Mouse (Mus musculus) mouse trophoblast stem cell (cell line): ENCODE results near the gene Grin2a.
"Not testable (repeated sequence)": the region's sequence is repeated elsewhere in the genome, so short reads cannot be mapped to it uniquely, and the experiment has no call there.

Experiments used
- in situ Hi-C, 2 experiments: fragments of 300-500 bp; cut with MseI, MboI; formaldehyde crosslinking; loops; 2 replicates in 1 of 2; 3 replicates in 1 of 2; pipeline ENCODE4 v1.15.1; 2025

Gene Grin2a

DNA sequence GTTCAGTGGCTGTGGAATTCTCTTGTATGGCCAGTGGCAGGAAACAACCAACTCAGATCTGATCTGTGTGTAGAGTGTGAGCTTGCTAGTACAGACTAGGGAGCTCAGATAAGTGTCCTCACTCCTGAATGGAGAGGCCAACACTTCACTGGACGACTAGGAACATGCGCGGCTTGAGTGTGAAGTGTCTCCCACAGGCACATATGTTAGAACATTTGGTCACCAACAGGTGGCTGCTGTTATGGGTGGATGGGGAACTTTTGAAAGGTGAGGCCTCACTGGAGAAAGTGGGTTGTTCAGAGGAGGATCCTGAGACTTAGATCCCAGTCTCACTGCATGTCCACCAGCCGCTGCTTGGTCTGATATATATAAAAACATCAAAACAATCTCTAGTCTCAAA is 329.5 kb downstream of the Grin2a start:
- in situ Hi-C loops: no loop called here

DNA sequence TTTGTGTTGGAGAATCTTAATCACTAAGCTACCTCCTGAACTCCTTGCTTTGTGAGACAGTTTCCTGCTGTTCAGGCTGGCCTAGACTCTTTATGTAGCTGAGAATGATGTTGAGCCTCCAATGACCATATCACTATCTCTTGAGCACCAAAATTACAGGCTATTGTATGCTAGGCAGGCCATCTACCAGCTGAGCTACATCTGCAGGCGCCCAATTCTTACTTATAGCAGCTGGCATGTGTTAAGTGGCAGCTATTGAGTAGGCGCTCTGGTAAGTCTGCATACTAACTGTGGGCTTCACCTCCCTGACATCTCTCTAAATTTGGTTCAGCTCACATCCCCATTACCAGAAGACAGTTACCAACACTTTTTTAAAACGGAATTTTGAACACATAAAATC is 331.3 kb downstream of the Grin2a start:
- in situ Hi-C loops: no loop called here

DNA sequence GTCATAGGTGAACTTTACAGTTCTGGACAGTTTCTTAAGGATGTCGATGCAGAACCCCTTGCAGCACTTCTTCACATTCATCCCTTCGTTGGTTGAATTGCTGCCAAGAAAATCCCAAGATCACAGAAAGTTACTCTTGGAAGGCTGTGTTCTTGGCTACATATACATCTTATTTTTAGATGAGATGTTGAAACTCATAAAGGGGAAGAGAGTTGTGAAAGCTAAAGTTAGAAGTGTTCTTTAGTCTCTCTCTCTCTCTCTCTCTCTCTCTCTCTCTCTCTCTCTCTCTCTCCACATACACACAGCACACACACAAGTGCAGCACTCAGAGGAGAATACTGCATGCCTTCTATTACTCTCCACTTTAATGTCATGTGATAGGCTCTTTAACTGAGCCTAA is 331.9 kb downstream of the Grin2a start:
- in situ Hi-C loops: no loop called here

DNA sequence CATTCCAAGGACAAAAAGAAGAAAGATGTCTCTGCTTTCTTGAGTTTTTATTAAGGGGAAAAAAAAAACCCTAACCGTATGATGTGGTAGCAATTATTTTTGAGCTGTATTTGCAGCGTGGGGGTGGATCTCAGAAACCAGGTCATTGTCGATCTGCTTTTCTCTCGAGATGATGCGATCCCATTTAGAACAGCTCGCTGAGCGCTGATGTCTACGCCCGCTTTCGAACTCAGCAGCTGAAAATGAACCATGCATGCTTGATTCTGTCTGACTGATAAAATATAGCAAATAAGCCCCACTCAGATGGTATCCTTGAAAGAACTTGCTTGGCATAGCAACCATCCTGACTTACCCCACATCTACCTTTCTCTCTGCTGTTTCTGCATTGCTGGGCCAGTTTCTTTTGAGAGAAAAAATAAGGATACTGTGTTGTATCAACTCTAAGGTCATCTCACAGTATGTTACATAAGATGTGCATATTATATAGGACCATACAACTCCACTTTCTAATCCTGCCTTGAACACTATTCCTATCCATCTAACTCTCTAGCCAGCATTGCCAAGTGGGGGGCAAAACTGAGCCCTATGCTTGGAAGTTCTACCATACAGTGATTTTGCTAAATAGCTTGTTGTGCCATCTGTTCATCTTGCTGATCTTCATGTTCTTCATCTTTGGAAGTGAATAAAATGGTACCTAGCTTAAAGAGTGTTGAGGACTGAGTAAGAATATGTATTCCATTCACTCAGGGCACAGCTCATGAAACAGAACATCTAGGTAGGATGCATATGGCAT is 369.5 kb downstream of the Grin2a start:
- in situ Hi-C loops: no loop called here

DNA sequence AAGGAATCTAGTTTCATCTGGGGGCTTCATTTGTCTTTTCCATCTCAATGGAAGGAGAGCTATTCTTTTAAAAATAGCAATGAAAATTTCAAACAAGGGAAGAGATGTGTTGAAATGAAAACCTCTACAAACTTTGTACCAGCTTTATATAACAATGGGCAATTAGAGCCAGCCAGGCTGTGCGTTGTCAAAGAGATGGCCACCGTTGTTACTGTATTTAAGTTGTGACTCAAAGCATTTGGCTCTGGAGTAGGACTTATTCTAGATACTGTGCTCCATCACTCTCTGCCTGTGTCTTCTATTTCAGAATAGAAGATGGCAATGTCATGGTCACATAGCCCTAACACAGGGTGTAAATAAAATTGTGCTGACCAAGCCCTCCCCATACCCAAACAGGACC is 371.0 kb downstream of the Grin2a start:
- in situ Hi-C loops: no loop called here

DNA sequence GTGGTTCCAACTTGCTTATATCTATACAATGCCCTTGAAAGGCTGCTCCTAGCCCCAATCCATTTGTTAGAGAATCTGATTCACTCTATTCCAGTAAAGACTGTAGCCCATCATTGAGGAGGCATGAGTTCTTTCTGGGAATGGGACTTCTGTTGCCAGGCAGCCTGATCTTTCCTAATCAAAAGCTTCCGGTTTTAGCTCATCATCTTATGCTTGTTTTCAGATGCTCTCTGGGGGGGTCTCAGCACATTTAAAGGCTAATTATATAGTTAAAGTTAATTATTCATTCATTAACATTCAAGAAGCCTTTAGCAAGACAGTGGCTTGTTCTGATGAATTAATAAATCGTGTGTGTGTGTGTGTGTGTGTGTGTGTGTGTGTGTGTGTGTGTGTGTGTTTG is 377.2 kb downstream of the Grin2a start:
- in situ Hi-C loops: no loop called here

DNA sequence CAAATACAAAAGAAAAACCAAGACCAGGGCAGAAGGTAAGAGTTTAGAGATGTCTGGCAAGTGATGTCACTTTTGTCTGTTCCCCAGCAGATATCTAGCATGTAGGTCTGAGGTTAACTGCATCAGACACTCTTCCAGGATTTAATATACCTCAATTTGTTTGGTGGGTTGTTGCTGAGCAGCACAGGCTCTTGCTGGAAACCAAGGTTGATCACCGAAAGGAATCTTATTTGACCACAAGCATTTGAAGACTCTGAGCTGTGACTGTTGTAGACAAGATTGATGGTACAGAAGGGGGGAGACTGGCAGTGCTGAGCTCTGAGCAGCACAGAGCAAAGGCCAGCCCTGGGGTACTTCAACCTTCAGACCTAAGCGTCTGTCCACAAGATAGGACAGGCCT is 378.1 kb downstream of the Grin2a start:
- in situ Hi-C loops: no loop called here

DNA sequence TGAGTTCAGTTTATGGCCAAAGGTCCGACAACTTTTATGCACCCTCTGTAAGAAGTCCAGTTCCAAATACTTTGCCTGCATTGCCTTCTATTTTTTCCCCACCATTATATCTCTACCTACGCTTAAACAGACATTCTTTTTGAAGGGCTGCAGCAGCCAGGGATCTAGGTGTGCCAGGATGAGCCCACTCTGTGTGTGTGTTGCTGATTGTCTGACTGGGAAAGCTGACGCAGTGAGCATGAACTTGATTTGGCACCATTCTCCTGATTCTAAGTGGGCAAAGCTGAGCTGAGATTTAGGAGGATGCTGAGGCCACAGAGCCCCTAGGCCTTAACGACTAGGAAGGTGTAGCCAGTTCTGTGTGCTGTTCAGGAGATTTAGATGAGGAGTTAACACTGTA is 378.6 kb downstream of the Grin2a start:
- in situ Hi-C loops: no loop called here

DNA sequence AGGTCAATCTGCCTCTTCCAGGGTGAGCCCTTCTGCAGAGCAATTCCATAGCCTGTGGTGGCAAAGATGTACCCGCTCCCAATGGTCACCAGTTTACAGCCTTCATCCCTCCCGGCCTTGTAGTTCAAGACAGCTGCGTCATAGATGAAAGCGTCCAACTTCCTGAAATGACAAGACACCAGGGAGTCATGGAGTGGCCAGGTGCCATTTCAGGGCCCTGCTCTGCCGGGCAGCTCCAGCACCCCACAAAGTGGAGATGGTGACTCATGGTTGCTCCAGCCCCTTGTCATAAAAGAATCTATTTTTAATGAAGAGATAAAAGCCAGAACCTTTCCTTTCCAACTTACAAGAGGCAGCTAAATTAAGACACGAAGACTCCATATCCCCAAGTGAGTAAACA is 382.8 kb downstream of the Grin2a start:
- in situ Hi-C loops: not testable (repeated sequence)

DNA sequence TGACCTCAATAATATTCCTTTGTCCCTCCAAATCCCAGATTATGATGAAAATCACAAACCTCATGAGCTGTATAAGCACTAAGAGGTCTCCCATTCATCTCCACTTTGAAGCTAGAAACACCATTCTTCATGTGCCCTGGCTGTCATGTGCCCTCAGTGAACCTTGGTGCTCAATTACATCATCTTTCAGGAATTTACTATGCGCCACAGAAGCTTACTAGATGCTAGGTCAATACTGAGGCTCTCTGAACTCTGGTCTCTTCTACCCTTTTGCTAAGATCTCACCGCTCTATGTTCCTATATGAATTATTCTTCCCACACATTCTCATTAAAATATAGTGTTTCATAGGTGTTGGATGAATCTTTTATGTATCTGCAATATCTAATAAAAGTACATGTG is 387.9 kb downstream of the Grin2a start:
- in situ Hi-C loops: no loop called here

DNA sequence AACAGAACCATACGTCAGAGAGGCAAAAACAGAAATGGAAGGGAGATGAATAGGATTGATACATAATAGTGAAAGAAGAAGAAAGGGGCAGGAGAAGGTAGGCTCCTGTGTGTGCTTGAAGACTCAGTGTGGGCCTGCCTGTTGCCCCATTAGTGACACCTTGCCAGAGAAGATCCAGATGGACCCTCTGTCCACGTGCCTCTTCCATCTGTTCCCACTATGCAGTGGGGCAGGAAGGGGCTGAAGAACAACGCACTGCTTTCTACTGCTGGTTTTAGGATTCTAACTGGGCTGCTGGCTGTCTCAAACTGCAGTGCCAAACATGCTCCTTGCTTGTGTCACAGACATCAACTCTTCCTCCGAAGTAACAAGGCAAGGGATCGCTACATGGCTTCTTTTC is 391.4 kb downstream of the Grin2a start:
- in situ Hi-C loops: no loop called here

DNA sequence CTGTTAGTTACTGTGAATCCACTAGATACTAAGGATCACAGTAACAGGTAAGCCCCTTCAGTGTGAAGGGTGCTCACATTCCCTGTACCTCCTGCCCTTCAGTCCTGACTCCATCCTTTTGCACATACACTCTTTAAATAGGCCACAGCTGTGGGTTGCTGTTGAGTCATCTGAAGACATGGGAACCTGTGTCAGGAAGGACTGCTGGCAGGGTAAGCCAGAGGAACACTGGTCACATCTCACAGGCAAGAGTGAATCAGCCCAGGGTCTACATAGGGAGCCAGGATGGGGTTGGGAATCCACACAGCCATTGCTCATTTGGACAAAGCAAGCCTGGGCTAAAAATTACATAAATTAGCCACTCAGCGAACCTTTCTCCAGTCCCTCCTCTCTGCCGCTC is 392.8 kb downstream of the Grin2a start:
- in situ Hi-C loops: no loop called here

DNA sequence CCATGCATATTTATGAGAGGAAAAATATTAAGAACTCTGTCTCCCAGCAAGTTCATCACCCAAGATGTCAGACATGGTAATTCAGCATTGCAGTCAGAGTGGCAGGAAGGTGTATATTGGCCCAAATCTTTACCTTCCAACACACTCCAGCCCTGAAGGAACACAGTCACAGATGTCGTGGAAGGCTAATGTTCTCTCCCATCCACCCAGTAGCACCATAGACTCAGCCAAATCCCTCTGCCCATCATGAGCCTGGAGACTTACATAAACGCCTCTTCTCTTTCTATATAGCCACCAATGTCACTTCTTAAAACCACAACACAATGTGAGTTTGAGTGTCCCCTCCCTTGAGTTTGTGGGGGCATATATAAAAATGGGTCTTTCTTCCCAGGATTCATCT is 406.2 kb downstream of the Grin2a start:
- in situ Hi-C loops: no loop called here

DNA sequence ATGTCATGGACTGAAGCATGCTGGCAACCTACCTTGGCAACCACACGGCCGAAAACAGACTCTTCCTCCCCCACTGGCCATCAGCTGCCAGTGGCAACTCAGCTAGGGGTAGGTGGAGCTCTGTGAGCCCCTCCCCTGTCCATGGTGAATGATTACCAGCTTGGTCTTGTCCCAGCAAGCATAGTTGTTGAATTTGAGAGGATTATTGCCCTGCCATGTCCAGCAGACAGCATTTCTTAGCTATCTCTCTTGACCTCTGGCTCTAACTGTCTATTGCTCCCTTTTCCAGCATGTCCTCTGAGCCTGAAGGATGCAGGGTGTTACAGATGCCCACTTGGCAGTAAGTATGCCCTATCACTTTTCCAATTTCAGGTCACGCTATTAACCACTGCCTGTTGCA is 406.9 kb downstream of the Grin2a start:
- in situ Hi-C loops: no loop called here

DNA sequence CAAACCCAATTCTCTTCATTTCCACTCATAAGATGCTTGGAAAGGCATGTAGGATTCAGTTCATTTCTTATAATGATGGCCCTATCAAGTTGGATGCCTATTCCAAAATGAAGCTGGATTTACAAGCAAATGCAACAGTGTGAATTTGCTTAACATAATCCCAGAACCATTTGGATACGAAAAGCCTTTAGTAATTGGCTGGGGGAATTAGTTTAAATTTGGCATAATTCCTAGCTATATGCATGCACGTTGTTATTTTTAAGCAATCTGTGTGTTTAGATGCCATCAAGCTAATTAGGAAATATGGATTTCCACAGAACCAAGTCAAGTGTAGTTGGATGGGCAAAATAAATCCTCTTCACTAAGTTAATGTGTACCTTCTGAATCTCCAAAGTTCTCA is 411.4 kb downstream of the Grin2a start:
- in situ Hi-C loops: no loop called here

DNA sequence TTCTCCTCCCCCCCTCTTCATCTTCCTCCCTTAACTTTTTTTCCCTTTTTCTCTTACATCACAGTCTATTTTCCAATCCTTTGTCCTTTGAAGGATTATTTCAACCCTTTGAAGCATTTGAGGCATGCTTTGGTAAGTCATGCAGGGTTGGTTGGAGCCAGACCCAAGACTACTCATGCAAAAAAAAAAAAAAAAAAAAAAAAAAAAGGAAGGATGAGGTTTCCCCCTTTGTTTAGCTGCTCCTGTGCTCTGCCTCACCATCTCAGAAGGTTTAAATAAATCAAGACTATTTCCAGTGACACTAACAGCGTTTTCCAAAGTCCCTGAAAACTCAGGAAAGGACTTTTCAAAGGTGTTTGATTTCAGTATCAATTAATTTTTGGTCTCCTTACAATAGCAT is 423.6 kb downstream of the Grin2a start:
- in situ Hi-C loops: no loop called here

DNA sequence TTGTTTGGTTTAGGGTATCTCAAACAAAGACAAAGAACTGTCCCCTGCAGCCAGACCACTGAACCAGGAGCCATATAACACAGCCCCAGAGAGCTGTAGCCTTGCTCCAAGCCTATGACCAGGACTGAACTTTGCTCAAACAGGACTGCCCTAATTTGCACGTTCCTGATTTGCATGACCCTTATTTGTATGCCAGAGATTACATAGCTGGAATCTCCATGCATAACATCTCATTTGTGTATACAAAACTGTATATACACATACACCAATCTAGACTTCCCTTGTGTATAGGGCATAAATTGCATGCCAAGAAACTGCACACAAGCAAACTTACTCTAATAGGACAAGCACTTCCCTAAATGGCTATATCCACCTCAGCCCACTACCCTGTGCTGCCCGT is 428.1 kb downstream of the Grin2a start:
- in situ Hi-C loops: no loop called here

DNA sequence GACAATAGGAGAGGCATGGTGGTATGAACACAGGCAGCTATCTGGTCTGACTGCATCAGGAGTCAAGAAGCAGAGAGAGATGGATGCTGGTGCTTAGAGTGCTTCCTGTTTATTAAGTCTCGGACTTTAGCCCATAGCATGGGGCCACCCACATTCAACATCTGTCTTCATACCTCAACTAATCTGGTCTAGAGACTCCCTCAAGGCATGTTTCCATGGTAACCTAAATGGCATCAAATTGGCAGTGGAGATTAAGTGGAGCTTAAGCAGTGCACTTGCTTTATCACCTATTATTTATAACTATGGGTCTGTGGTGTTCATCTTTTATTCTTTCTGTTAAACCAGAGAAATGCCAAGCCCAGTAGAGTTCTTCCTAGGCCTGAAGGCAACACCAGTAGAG is 433.5 kb downstream of the Grin2a start:
- in situ Hi-C loops: no loop called here

DNA sequence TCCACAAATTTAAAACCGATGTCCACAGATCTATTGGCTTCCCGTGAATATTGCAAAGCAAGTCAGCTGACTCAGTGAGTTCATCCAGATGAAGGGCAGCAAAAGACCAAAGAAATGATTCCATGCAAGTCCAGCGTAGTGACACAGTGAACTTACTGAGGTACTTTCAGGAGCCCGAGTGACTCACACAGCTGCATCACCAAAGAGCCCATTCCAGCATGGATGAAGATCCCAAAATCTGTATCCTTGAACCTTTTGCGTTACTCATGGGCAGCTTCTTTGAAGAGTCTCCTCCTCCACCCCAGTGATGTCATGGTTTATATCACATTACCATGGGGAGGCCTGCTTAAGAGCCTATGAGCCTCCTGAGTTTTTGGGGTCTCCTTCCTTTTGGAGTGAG is 460.2 kb downstream of the Grin2a start:
- in situ Hi-C loops: no loop called here

DNA sequence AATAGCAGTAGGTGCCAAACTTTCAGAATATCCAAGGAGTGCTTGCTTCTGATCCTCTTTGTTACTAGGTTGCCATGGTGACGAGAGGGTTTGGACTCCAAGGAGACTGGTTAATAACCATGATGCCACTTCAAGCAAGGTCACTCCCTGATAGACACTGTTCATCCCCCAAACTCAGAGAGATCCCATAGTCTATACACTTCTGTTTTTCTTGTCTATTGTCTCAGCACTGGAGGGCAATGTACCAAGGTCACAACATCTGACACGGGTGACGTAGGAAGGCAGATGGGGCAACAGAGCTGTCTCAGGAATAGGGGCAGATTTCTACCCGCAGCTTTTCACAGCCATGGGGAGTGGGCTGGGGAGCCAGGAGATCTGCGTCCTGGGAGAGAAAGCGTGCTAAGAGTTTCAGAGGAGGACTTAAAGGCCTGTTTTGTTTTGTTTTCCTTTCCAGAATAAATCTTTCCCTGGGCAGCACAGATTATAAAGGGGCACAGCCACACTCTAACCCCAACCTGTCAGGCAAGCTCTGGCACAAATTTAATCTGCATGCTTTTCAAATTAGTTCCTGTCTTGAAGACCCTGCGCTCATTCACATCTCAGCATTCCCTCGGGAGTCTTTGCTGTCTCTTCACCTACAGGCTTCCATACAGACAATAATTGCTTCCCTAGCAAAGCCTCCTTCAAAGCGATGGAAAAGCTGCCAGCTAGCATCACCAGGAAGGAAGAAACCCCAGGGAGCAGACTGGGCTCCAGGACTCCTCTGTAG is 461.6 kb downstream of the Grin2a start:
- in situ Hi-C loops: no loop called here

DNA sequence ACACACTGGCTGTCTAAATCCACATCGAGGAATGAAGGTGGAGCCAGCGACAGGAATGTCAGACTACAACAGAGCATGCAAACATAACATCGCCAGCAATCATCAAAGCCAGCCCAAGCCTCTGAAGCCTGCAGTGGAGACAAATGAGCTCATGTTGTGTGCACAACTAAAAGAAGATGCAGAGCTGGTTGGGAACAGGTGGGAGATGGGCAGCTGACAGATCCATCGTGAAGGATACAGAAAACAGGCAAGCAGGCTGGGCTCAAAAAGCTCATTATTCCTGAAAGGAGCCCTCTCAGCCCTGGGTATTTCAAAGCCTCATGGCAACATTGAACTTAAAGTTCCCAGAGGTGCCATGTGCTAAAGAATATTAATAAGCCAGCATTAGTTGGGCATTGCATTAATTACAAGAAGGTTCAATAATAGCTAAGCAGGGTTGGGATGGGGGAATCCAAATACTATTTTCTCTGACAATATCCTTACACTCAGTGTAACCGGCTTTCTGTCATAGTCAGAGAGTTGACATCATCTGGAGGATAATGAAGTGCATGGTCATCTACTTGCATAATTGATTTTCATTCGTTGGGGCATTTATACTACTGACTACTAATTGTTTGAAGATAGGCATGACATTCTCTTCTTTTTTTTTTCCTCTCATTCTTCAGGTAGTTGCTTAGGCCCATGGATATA is 462.4 kb downstream of the Grin2a start:
- in situ Hi-C loops: no loop called here

DNA sequence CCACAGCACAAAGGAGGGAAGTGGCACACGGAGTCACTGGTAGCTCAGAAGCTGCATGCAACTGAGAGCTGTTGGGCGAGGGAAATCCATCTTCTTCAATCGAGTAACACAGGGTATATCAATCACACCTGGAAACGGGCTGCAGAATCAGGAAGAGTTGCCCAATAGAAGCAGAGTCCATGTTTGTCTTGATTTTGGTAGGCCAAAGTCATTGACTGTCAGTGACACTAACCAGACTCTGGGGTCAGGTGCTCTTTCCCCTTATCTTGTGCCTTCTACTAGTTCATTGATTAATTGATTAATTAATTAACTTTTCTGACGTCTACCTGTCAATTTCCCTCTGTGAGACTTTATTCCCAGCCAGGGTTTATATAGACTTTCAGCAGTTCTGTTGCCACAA is 468.1 kb downstream of the Grin2a start:
- in situ Hi-C loops: no loop called here

DNA sequence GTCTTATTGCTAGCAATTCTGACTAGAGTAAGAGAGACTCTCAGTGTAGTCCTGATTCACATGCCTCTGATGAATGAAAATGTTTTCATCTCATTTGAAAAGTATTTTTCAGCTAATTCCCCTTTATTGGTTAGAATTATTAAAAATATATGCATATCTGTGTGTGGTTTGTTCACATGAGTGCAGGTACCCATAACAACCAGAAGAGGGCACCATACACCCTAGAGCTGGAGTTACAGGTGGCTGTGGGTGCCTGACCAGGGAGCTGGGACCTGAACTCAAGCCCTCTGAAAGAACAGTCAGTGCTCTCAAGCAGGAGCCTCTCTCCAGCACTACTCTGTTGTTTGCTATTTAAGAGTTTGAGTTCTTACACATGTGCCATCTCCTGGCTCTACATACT is 472.0 kb downstream of the Grin2a start:
- in situ Hi-C loops: no loop called here
